Mouse (Mus musculus): ENCODE measurements around the gene Ypel2.
"Not testable (repeated sequence)": the region's sequence is repeated elsewhere in the genome, so short reads cannot be mapped to it uniquely, and the experiment has no call there.

The Ypel2 gene

DNA sequence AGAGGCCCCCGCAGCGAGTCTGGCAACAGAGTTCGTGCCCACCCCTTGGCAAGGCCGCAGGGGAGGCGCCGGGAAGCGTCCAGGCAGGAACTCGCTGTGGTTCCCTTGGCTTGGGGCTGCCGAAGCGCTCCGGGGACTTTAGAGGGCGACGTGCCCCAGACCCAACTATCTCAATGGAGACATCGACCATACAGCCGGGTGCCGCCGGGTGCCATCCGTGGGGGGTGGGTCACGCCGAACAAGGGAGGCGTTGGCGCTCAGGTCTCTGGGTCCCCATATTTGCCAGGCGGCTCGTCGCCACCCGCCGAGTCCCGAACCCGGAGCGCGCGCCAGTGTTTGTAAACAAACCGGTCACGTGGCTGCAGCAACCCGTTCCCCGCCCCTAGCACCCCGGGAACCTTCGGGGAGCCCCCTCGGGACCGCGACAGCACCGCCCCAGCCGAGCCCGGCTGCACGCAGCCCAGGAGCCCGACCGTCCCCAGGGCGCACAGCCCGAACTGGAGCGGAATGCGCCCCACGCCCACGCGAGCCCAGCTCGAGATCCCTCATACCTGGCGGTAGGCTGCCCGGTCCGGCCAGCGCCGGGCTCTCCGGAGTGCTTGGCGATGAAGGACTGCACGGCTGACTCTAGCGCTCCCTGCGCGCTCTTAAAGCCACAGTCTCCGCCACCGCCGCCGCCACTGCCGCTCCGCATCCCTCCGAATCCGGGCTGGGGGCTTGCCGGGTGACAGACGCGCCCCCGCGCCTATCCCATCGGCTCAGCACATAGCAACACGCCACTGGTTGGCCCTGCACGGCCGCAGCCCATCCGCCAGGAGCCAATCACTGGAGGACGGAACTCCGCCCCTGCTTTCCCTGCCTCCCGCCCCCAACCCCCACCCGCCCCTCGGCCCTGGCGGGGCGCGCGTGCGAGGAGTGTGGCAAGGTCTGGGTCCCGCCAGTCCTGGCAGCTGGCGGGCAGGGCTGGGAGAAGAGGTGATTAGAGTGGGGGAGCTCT, at the start of gene Ypel2:
Ypel2 (minus strand) TSS at position 667 of the 997 bp plus-strand sequence.
- DNase-seq, result peak; percentile 98

DNA sequence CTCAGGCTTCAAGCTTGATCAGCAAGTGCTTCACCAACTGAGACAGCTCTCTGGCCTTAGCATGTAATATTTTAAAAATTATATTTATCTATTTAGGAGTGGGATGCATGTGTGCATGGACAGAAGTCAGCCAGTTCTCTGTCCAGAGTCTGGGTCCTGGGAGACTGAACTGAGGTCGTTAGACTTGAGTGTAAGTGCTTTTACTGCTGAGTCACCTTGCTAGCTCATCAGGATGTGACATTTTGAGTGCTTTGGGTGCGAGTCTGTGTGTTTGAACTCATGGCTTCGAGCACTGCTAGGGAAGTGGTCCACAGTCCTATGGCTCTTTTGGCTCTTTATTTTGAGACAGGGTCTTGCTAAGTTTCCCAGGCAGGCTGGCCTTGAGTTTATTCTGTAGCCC, 49.5 kb upstream of the Ypel2 start:
- DNase-seq, result no peak

DNA sequence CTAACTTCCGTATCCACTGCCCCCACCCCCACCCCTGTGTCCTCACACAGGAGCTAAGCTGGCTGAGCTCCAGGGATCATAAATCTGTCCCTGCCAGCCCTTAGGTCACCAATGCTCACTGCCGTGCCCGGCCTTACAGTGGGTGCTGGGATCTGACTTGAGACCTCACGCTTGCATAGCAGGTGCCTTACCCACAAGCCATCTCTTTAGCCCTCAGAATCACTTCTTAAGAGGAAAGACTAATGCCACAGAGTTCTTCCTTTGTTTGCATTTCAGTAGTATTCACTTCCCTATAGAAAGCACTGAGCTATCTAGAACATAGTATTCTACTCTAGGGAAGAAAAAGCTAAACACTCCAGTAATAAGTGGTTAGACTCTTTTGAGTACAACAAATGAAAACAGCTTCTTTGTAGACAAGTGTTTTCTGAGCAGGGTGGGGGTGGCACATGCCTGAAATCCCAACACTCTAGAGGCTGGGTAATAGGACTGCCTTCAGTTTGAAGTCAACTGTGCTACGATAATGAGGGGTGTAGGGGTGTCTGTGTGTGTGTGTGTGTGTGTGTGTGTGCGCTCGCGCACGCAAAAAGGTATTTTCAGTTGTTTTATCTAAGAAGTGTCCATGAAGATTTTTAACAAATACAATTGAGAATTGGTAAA, 45.9 kb upstream of the Ypel2 start:
- no peak for DNase-seq

DNA sequence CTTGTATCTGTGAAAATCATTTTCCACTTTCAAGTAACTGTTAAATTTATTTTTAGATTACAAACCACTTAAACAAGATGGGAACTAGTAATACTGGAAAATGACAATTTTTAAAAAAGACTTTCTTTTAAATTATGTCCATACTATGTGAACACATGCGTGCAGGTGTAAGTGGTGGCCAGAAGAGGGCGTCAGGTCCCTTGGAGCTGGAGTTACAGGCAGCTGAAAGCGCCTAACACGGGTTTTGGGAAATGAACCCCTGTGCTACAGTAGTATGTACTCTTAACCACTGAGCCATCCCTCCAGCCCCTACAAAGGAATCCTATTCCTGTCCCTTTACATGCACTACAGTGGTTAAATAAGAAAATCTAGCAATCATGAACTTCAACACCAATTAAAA, 42.7 kb upstream of the Ypel2 start:
- no peak for DNase-seq

DNA sequence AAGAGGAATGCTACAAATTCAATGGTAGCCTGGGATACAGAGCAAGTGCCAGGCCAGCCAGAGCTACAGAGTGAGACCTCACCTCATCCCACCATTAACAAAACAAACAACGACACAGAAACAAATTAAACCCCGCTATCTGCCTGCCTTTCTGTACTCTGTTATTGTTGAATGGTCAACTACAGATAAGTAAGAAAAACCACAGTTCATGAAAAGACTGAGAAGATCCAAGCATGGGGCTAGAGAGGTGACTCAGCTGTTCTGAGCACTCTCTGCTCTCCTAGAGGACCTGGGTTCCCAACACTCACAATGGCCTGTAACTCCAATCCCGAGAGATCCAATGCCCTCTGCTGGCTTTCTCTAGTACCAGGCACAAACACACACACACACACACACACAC, 34.7 kb upstream of the Ypel2 start:
- DNase-seq, result no peak

DNA sequence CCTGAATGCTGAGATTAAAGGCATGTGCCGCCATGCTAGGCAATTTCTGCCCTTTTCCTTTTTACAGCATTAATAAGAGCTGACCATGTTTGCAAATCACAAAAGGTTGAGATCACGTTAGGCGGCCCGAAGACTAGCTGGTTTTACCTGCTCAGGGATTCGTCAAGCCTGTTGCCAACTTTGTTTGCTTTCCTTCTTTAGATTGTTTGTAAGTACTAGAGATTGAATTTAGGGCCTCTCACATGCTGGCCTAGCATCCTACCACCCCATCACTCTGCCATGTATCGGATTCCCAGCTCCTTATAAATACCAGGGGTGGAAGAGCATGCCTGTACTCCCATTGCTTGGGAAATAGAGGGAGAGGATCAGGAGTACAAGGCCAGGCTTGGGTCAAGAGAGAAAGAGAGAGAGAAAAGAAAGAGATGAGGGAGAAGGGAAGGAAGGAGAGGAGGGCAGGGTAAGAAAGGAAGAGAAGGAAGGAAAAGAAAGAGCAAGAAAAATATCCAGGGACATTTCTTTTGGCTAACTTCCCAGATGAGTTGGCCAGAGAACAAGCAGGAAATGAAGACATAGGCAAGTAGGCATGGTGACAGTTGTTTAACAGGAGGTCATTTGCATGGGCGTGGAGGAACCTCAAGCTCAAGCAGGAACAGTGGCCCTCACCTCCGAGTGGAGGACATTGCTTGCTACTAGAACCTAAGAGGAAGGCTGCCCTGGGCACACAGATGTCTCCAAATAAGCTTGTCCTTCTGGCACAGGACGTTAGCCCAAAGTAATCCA, 32.8 kb upstream of the Ypel2 start:
- no peak for DNase-seq

DNA sequence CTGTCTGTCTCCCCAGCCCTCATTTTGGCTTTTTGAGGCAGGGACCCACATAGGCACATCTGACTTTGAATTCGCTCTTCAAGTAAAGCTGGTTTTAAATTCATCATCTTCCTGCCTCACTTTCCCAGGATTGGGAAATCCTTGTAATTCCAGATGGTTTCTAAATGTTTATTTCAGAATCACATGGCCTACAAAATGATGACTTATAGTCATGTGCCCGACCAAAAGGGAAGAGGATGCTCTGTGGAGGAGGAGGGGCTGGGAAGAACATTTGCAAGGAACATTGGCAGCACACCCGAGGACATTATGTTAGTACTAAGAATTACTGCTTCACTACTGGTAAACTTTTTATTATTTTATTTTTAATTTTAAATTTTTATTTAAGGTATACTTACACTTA, 31.8 kb upstream of the Ypel2 start:
- peak; percentile 62 for DNase-seq

DNA sequence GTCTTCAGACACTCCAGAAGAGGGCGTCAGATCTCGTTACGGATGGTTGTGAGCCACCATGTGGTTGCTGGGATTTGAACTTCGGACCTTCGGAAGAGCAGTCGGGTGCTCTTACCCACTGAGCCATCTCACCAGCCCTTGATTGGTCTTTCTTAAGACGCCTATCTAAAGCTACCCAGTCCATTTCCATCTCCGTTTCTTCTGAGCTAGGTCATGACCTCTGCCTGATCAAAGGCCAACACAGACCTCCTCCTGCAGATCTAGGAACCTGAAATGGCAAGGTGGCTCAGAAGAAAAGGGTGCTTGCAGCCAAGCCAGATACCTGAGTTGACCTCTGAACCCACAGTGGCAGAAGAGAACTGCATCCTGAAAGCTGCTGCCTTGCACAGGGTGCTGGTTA, 29.7 kb upstream of the Ypel2 start:
- DNase-seq, result not testable (repeated sequence)

DNA sequence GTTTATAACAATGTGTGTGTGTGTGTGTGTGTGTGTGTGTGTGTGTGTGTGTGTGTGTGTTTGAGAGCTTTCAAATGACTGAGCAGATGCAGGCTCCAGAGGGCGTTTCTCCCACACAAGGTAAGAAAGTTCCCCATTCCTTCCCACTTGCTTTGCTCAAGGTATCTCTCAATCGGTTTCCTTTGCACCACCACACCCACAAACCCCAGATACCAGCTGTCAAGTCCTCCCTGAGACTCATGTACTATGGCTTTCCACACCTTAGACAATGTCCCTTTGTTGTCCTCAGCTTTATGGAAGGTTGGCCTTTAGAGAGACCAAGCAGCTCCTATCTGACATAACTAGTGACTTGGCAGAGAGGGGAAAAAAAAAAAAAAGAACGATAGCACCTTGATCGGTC, 29.3 kb upstream of the Ypel2 start:
- no peak for DNase-seq

DNA sequence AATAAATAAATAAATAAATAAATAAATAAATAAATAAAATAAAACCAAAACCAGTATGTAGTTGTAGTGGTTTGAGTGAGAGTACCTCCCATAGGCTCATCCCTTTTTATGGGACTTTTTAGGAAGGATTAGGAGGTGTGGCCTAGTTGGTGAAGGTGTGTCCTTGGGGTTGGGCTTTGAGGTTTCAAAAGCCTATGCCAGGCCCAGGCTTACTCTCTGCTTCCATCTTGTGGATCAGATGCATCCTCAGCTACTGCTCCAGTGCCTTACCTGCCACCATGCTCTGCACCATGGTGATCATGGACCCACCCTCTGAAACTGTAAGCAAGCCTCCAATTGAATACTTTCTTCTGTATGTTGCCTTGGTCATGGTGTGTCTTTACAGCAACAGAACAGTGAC, 28.0 kb upstream of the Ypel2 start:
- DNase-seq, result no peak

DNA sequence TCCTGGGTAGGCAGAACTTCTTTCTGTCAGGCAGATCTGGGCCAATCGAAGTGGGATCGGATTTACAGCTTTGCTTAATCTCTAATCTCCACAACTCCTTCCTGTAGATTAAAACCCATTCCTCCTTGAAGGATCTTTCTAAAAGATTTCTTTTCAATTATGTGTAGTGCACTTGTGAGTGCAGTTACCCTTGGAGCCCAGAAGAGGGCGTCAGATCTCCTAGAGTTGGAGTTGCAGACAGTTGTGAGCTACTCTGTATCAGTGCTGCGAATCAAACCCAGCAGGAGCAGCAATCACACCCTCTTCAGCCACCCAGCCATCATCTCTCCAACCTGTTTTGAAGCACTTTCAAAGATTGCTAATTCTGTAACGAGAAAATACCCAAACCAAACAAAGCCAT, 26.9 kb upstream of the Ypel2 start:
- DNase-seq, result no peak

DNA sequence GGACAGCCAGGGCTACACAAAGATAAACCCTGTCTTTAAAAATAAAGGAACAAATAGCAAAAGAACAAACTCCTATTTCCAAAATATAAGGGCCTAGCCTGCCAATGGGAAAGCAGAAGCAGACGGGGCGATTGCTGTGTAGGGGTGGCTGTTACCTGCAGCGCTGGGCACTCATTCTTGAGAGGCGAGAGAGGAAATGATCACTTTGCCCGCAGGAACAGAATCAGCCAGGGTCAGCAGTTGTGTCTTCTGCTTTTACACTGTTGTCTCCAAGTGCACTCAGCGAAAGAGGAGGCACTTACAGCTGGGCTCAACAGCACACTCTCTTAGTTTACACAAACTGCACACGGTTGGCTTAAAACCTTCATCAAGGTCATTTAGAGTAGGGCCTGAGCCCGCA, 25.9 kb upstream of the Ypel2 start:
- no peak for DNase-seq

DNA sequence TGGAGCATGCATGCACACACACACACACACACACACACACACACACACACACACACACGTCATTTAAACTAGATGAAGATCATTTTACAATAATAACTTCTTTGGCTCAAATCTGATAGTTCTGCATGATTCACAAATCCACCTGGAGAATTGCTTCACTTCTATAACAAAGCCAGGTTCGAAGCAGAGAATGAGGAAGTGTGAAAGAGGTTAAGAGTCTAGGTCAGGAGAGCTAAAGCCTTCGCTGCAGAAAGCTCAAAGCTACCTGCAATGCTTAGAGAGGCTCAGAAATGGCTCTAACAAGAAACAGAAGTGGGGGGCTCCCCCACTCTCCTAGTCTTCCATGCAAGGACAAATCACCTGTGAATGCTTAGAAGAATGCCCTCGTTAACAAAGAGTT, 24.6 kb upstream of the Ypel2 start:
- no peak for DNase-seq

DNA sequence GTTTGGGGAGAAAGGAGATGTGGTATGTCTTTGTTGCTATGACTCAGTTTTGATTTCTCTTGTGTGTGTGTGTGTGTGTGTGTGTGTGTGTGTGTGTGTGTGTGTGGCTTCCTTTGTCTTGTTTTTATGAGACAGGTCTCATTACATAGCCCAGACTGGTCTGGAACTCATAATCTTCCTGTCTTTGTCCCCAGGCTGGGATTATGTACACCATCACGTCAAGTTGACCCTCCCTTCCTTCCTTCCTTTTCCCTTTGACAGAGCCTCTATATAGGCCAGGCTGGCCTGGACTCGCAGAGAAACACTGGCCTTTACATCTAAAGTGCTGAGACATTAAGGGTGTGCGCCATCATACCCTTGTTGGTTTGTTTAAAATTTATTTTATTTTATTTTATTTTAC, 22.2 kb upstream of the Ypel2 start:
- DNase-seq, result no peak

DNA sequence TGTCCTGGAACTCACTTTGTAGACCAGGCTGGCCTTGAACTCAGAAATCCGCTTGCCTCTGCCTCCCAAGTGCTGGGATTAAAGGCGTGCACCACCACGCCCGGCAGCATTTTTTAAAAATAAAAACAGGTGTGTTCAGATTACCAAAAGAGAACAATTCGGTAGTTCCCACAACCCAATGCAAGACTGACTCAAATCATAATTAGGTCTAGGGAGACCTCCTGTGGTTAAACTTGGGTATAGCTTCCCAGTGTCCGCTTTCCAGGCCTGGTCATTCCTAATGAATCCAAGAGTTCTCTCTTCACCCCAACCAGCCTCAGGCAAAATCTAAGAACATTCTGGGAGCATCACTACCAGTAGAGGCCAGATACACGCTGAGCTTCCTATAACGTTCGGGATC, 17.0 kb upstream of the Ypel2 start:
- DNase-seq, result peak; percentile 66

DNA sequence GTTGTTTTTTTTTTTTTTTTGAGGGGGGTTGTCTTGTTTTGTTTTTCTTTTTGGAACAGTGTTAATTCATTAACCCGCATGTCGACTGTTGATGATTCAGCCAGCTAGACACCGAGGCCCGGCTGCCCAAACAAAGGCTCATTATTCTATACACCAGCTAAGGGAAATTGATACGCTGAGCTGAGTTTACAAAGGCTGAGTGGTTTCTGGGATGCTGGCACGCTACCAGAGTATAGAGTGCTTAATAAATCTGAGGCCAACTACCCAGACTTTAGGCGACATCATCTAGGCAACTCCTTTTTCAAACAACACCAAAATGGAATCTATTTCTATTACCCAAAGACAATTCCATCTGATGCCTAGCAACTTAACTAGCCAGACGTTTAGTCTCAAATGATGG, 13.9 kb upstream of the Ypel2 start:
- peak; percentile 36 for DNase-seq

DNA sequence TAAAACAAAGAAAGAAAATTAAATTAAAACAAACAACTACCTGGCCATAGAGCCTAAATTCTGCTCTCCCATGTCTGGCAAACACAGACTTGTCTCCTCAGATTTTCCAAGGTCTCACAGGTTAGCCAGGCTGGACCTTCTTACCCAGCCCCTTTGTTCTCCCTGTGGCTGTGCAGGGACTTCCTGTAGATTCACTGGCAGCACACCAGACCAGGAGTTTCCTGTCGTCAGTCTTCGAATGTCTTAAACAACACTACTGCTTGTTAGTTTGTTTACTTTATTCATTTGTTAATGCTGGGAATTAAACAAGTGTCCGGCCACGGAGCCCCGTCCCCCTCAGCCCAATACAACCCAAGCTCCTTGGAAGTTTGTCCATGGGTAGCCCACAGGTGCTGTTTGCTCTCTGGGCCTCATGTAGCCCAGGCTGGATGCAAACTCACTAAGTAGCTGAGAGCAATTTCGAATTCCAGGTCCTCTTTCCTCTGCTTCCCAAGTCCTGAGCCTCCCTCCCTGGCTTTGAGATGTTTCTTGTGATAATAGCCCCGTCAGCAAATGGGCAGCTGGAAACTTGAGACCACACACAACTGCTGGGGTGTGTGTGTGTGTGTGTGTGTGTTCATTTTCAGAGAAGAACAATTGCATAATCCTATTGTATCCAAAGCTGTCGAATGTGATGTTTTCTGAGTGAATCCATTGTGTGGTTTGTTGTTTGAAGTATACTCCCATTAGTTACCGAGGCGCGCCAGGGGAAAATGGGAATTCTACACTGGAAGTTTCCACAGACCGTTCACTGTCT, 11.7 kb upstream of the Ypel2 start:
- DNase-seq, result no peak

DNA sequence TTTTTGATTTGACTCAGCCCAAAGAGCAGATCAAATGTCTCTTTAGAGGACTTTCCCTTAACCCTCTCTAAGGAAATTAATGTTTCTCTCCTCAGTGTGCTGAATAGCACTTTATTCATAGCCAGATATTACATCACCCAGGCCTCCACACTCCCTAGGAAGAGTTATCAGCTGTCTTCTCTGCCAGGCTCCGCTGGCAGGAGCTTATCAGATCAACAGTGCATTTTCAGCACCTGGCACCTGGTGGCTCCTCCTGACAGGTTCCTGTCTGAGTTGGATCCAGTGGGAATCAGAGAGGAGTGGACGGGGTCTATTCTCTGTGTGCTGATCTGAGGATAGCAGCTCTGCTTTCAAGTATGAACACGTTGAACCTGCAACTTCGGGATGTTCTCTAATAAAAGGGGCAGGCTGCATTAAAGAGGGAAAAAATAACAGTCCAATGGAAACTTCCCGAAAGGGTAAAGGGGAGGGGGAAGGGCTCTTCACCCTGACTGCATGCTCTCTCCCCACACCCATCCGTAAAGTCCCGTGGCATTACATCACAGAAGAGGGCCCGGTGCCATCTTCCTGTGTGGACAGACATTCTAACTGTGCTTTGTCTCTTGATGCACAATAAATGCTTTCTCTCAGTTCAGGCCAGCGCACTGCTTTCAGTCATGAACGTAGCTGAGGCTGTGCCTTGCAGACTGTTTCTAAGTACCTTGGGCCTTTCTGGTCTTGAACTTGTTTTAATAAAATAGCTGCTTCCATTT, 8.7 kb upstream of the Ypel2 start:
- peak; percentile 91 for DNase-seq

DNA sequence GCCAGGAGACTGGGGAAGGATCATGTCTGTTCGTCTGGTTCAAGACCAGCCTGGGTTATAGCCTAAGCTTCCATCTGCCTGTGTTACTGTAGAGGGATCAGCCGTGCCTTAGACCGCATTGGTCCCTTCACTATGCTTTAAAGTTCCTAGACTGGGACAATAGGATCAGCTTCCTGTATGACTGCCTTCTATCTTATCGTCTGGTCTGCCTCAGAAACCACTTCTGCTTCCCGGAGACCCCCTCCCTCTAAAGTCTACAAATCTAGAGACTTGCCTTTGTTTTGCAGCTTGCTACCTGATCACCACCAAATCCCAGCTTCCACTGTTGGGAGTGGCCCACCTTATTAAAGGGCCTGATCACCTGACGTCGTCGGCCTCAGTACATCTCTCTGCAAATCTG, 7.7 kb upstream of the Ypel2 start:
- no peak for DNase-seq

DNA sequence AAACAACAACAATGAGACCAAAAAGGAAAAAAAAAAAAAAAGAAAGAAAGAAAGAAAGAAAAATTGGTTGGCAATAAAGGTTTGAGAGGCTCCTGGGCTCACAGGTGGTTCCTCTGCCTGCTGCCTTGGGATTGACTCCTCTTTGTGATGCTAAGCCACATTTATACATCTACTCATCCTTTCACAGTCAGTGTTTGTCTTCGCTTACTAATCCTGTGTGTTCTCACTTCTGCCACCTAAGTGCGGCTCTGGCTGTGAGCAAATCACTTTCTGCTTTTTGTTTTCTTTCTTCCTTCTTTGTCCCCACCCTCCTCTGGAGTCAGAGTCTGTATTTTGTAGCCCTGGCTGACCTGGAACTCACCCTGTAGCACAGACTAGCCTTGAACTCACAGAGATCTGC, 2.8 kb upstream of the Ypel2 start:
- no peak for DNase-seq

DNA sequence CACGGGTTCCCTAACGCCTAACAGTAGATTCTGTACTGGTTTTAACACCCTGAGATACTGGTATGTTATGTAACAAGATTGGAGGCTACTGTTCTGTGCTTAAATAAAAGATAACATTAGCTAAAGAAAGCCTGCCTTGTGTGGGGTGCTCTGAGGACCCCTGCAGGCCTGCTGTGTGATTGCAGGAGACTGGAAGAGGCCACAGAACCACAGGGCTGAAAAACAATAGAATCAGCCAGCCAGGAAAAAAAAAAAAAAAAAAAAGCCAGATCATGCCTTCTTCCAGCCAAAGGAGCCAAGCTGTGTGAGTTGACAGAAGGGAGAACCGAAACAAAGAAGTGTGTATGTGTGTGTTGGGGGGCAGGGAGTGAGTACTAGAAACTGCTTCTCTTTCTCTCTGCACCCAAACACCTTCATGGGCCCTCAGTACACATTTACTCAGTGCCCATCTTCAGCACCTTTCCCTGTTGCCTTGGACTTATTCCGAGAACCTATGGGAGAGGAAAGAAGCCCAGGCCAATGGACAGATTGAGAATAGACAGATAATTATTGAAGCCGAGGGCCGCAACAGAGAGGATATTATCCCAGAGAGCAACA, 2.2 kb upstream of the Ypel2 start:
- DNase-seq, result peak; percentile 87

Data from layer of hippocampus, adult 9-11 months (tissue).